Mouse (Mus musculus) myocyte (in vitro differentiated cells): ENCODE results near the gene Olfr64. TPM values are rescaled to one million over a fixed set of nuclear protein-coding genes. Genes with fewer than 3 reads are reported as not detected.

Experiments used
- H3K27me3 ChIP-seq: one replicate; pipeline ENCODE4 v1.6.1; 2011; ENCODE audit not compliant: control insufficient read depth, insufficient read depth, insufficient read length
- H3K36me3 ChIP-seq: one replicate; pipeline ENCODE4 v1.6.1; 2011; ENCODE audit not compliant: control insufficient read depth, insufficient read depth
- H3K4me2 ChIP-seq: one replicate; pipeline ENCODE4 v1.6.1; 2011; ENCODE audit warnings: low read depth, control low read depth
- H3K4me3 ChIP-seq: one replicate; pipeline ENCODE4 v1.5.1; 2011; ENCODE audit warnings: mild to moderate bottlenecking, control low read depth, moderate library complexity
- H3K79me2 ChIP-seq: one replicate; pipeline ENCODE4 v1.6.1; 2011; ENCODE audit not compliant: control insufficient read depth, insufficient read depth
- H3ac ChIP-seq: one replicate; pipeline ENCODE4 v1.6.1; 2011; ENCODE audit not compliant: control insufficient read depth, insufficient read length
- CEBPB ChIP-seq: IDR thresholded peaks from 2 replicates; pipeline ENCODE4 v1.6.1; 2011; ENCODE audit warnings: mild to moderate bottlenecking, moderate library complexity; ENCODE audit not compliant: poor library complexity, insufficient read depth, severe bottlenecking
- E2F4 ChIP-seq: IDR thresholded peaks from one replicate; pipeline ENCODE4 v1.6.1; 2011; ENCODE audit warnings: mild to moderate bottlenecking, control low read depth, moderate library complexity; ENCODE audit not compliant: insufficient read depth
- MAX ChIP-seq: IDR thresholded peaks from one replicate; pipeline ENCODE4 v1.6.1; 2011; ENCODE audit warnings: low read depth, mild to moderate bottlenecking, control low read depth
- MYOD1 ChIP-seq, 3 experiments: IDR thresholded peaks; one replicate each; pipeline ENCODE4 v1.6.1; 2011; ENCODE audit warnings: control low read depth in 2 of 3, low read depth in 2 of 3, mild to moderate bottlenecking in 2 of 3, moderate library complexity in 1 of 3; ENCODE audit not compliant: insufficient read length in 2 of 3, control insufficient read depth in 1 of 3
- MYOG ChIP-seq, 3 experiments: IDR thresholded peaks; one replicate each; pipeline ENCODE4 v1.6.1; 2011; ENCODE audit warnings: control low read depth in 2 of 3, low read depth in 2 of 3, mild to moderate bottlenecking in 2 of 3; ENCODE audit not compliant: insufficient read length in 2 of 3, control insufficient read depth in 1 of 3, insufficient read depth in 1 of 3
- POLR2A ChIP-seq: IDR thresholded peaks from one replicate; pipeline ENCODE4 v1.6.1; 2011; ENCODE audit warnings: low read depth, mild to moderate bottlenecking, control low read depth, moderate library complexity; ENCODE audit not compliant: insufficient read length
- POLR2AphosphoS2 ChIP-seq: IDR thresholded peaks from one replicate; pipeline ENCODE4 v1.6.1; 2011; ENCODE audit warnings: low read depth, control low read depth; ENCODE audit not compliant: insufficient read length
- REST ChIP-seq: IDR thresholded peaks from one replicate; pipeline ENCODE4 v1.6.1; 2011; ENCODE audit warnings: mild to moderate bottlenecking, control low read depth, moderate library complexity; ENCODE audit not compliant: insufficient read depth, insufficient read length
- SRF ChIP-seq: IDR thresholded peaks from one replicate; pipeline ENCODE4 v1.6.1; 2011; ENCODE audit warnings: low read depth; ENCODE audit not compliant: control insufficient read depth, insufficient read length
- TCF12 ChIP-seq: IDR thresholded peaks from one replicate; pipeline ENCODE4 v1.6.1; 2011; ENCODE audit warnings: mild to moderate bottlenecking, control low read depth; ENCODE audit not compliant: poor library complexity, insufficient read depth, severe bottlenecking
- TCF3 ChIP-seq: IDR thresholded peaks from one replicate; pipeline ENCODE4 v1.6.1; 2011; ENCODE audit warnings: low read depth, control low read depth; ENCODE audit not compliant: insufficient read length
- USF1 ChIP-seq: IDR thresholded peaks from one replicate; pipeline ENCODE4 v1.6.1; 2011; ENCODE audit warnings: low read depth, mild to moderate bottlenecking, control low read depth, moderate library complexity
- polyA plus RNA-seq: library from polyadenylated mRNA; unstranded; fragments of >200 nt; fragmentation: generic; extraction: Trizol; gene quantifications from one replicate; pipeline ENCODE4 v1.2.1, GENCODE M21; 2012; ENCODE audit warnings: missing spikeins

The Olfr64 gene
- polyA plus RNA-seq, 1 experiment = not detected

GRCm38 (mm10) chr7:103874451-103874850, 19.8 kb downstream of the Olfr64 start:
- no peak overlapping the region for H3ac ChIP-seq
- no peak overlapping the region for H3K4me2 ChIP-seq
- no peaks in the 10 kb centered on the region for H3K36me3 ChIP-seq
- no peaks in the 10 kb centered on the region for H3K79me2 ChIP-seq
- H3K4me3 ChIP-seq = no peak overlapping the region
- no peaks in the 10 kb centered on the region for H3K27me3 ChIP-seq
- no peak for TF ChIP-seq POLR2A
- TF ChIP-seq TCF3 = no peak
- no peak for TF ChIP-seq REST
- no peak for TF ChIP-seq TCF12
- no peak for TF ChIP-seq MYOD1 (IDR thresholded peaks at IDR 0.05; ENCODE audit: control insufficient read depth in 1 of 3, insufficient read length in 2 of 3, low read depth in 2 of 3)
- no peak for TF ChIP-seq SRF
- TF ChIP-seq CEBPB = no peak
- no peak for TF ChIP-seq POLR2AphosphoS2
- no peak for TF ChIP-seq MYOG (IDR thresholded peaks at IDR 0.05; ENCODE audit: control insufficient read depth in 1 of 3, insufficient read depth in 1 of 3, insufficient read length in 2 of 3, low read depth in 2 of 3)
- TF ChIP-seq E2F4 = no peak
- TF ChIP-seq USF1 = no peak
- TF ChIP-seq MAX = no peak

- no peak overlapping the region for H3ac ChIP-seq
- TF ChIP-seq USF1 = no peak
- no peak for TF ChIP-seq TCF12
- TF ChIP-seq MYOD1 (IDR thresholded peaks at IDR 0.05; ENCODE audit: control insufficient read depth in 1 of 3, insufficient read length in 2 of 3, low read depth in 2 of 3) = no peak
- TF ChIP-seq E2F4 = no peak
- no peak for TF ChIP-seq MYOG (IDR thresholded peaks at IDR 0.05; ENCODE audit: control insufficient read depth in 1 of 3, insufficient read depth in 1 of 3, insufficient read length in 2 of 3, low read depth in 2 of 3)
- TF ChIP-seq POLR2AphosphoS2 = no peak
- no peak for TF ChIP-seq SRF
- no peaks in the 10 kb centered on the region for H3K79me2 ChIP-seq
- H3K27me3 ChIP-seq = no peaks in the 10 kb centered on the region
- H3K4me2 ChIP-seq = no peak overlapping the region
- H3K4me3 ChIP-seq = no peak overlapping the region
- H3K36me3 ChIP-seq = no peaks in the 10 kb centered on the region
Observed at GRCm38 (mm10) chr7:103873064-103873463, 21.2 kb downstream of the Olfr64 start.

GRCm38 (mm10) chr7:103870667-103871066, 23.6 kb downstream of the Olfr64 start:
- H3ac ChIP-seq = no peak overlapping the region
- no peak overlapping the region for H3K4me2 ChIP-seq
- no peaks in the 10 kb centered on the region for H3K27me3 ChIP-seq
- H3K36me3 ChIP-seq = no peaks in the 10 kb centered on the region
- no peak overlapping the region for H3K4me3 ChIP-seq
- H3K79me2 ChIP-seq = no peaks in the 10 kb centered on the region
- no peak for TF ChIP-seq TCF3
- TF ChIP-seq REST = no peak
- no peak for TF ChIP-seq E2F4
- no peak for TF ChIP-seq CEBPB
- TF ChIP-seq POLR2A = no peak
- no peak for TF ChIP-seq MYOG (IDR thresholded peaks at IDR 0.05; ENCODE audit: control insufficient read depth in 1 of 3, insufficient read depth in 1 of 3, insufficient read length in 2 of 3, low read depth in 2 of 3)

GRCm38 (mm10) chr7:103865716-103866115, 28.6 kb downstream of the Olfr64 start:
- H3K27me3 ChIP-seq = no peaks in the 10 kb centered on the region
- no peaks in the 10 kb centered on the region for H3K79me2 ChIP-seq
- H3K36me3 ChIP-seq = no peaks in the 10 kb centered on the region
- TF ChIP-seq SRF (no peak), POLR2AphosphoS2 (no peak), CEBPB (no peak), MYOD1 (IDR thresholded peaks at IDR 0.05; ENCODE audit: control insufficient read depth in 1 of 3, insufficient read length in 2 of 3, low read depth in 2 of 3) (no peak), TCF3 (no peak)
- no peak overlapping the region for H3ac ChIP-seq
- H3K4me2 ChIP-seq = no peak overlapping the region
- no peak overlapping the region for H3K4me3 ChIP-seq

DNA sequence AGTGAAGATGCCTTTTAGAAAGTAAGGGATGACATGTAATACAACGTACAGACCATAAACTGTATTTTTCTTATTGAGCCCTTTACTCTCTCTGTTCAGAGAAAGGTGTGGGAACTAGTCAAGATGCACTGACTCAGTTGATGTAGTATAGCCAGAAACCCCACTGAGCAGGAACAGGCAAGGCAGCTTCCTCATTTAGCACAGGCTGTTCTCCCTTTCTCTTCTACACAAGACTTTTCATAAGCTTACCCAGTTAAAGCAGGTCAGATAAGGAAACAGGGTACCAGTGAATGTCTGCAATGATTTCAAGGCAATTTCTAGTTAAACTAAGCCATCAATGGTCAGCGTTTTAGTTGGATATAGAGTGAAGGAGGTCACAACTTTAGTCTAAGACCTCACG, 32.8 kb downstream of the Olfr64 start:
- Histone ChIP-seq H3K4me3 (no peak overlapping the region), H3K36me3 (no peaks in the 10 kb centered on the region), H3K79me2 (no peaks in the 10 kb centered on the region), H3K4me2 (no peak overlapping the region), H3K27me3 (no peaks in the 10 kb centered on the region), H3ac (no peak overlapping the region)
- TF ChIP-seq POLR2AphosphoS2 (no peak), SRF (no peak), CEBPB (no peak), MYOG (IDR thresholded peaks at IDR 0.05; ENCODE audit: control insufficient read depth in 1 of 3, insufficient read depth in 1 of 3, insufficient read length in 2 of 3, low read depth in 2 of 3) (no peak), MAX (no peak), REST (no peak), MYOD1 (IDR thresholded peaks at IDR 0.05; ENCODE audit: control insufficient read depth in 1 of 3, insufficient read length in 2 of 3, low read depth in 2 of 3) (no peak)
